Mouse (Mus musculus) midbrain, embryonic 15.5 days (tissue): ENCODE results near the gene Lpxn. TPM values are rescaled to one million over a fixed set of nuclear protein-coding genes. Genes with fewer than 3 reads are reported as not detected.

Experiments
- polyA plus RNA-seq: library from polyadenylated mRNA; unstranded; fragments of >200 nt; fragmentation: Nextera tagmentation; extraction: Ambion mirVana; gene quantifications from 2 replicates; pipeline ENCODE4 v1.2.1, GENCODE M21; 2015

The Lpxn gene
- polyA plus RNA-seq, 1 experiment from 2014 or later, result 1.0 TPM

Other genes with a start within 250 kb of the Lpxn start
- gene Gm4952, start 196.2 kb upstream of the Lpxn start, polyA plus RNA-seq, result 0.14 TPM in 1 of 2 replicates, not detected in the other
- gene Glyat, start 162.9 kb upstream of the Lpxn start, polyA plus RNA-seq, result not detected in 2 replicates
- gene Olfr1442, start 125.8 kb upstream of the Lpxn start, polyA plus RNA-seq, result not detected in 2 replicates
- gene Olfr1443, start 118.1 kb upstream of the Lpxn start, polyA plus RNA-seq, result not detected in 2 replicates
- not detected in 2 replicates for gene Keg1, start 100.4 kb upstream of the Lpxn start, polyA plus RNA-seq
- 1.1 and 1.4 TPM in 2 replicates for gene Cntf, start 30.6 kb upstream of the Lpxn start, polyA plus RNA-seq
- gene Zfp91, start 67 bp upstream of the Lpxn start, polyA plus RNA-seq, result 13.5 and 13.8 TPM in 2 replicates
- not detected in 2 replicates for gene Gm5244, start 50.5 kb downstream of the Lpxn start, polyA plus RNA-seq
- gene Olfr1444, start 61.1 kb downstream of the Lpxn start, polyA plus RNA-seq, result not detected in 2 replicates
- not detected in 2 replicates for gene Olfr1445, start 87.7 kb downstream of the Lpxn start, polyA plus RNA-seq
- gene Olfr1446, start 97.3 kb downstream of the Lpxn start, polyA plus RNA-seq, result not detected in 2 replicates
- not detected in 2 replicates for gene Olfr1447, start 107.5 kb downstream of the Lpxn start, polyA plus RNA-seq
- not detected in 2 replicates for gene Olfr1448, start 128.2 kb downstream of the Lpxn start, polyA plus RNA-seq
- not detected in 2 replicates for gene Olfr1449, start 134.6 kb downstream of the Lpxn start, polyA plus RNA-seq
- gene Olfr1450, start 154.1 kb downstream of the Lpxn start, polyA plus RNA-seq, result not detected in 2 replicates
- not detected in 2 replicates for gene Olfr1451, start 198.8 kb downstream of the Lpxn start, polyA plus RNA-seq
- not detected in 2 replicates for gene Olfr1453, start 232.1 kb downstream of the Lpxn start, polyA plus RNA-seq